Mouse (Mus musculus) CH12.LX (cell line): ENCODE results near the gene Ceacam13. TPM values are rescaled to one million over a fixed set of nuclear protein-coding genes. Genes with fewer than 3 reads are reported as not detected.

ENCODE experiments used
- DNase-seq: peaks from one replicate; pipeline ENCODE4 v3.0.0-alpha.2; 2013; ENCODE audit errors: extremely low read depth
- H3K27ac ChIP-seq: 2 replicates; pipeline ENCODE4 v1.5.1; 2012; ENCODE audit warnings: low read depth, mild to moderate bottlenecking, control low read depth, moderate library complexity; ENCODE audit not compliant: insufficient read depth
- H3K27me3 ChIP-seq: replicated peaks from 2 replicates; pipeline ENCODE3; 2012; ENCODE audit warnings: inconsistent platforms
- H3K36me3 ChIP-seq, 2 experiments: replicated peaks in 1 of 2; 2 replicates each; pipeline versions ENCODE3 to v1.6.1; 2012; ENCODE audit warnings: inconsistent platforms in 1 of 2, low read length in 1 of 2, mild to moderate bottlenecking in 1 of 2, mixed read lengths in 1 of 2, moderate library complexity in 1 of 2; ENCODE audit not compliant: control insufficient read depth in 1 of 2, insufficient read depth in 1 of 2
- H3K4me1 ChIP-seq, 2 experiments: 2 replicates each; pipeline ENCODE4 v1.6.1; 2012; ENCODE audit warnings: inconsistent platforms in 1 of 2, moderate library complexity in 1 of 2; ENCODE audit not compliant: insufficient read depth in 2 of 2, control insufficient read depth in 1 of 2
- H3K4me2 ChIP-seq: 2 replicates; pipeline ENCODE4 v1.6.1; 2012; ENCODE audit warnings: low read depth, mild to moderate bottlenecking, control low read depth; ENCODE audit not compliant: poor library complexity, insufficient read depth, severe bottlenecking
- H3K4me3 ChIP-seq, 3 experiments: fragments of 150-350 bp in 1 of 3; sonication (generic) in 1 of 3; replicated peaks in 1 of 3; 2 replicates each; pipeline versions ENCODE3 to v1.5.1; 2011 to 2012; ENCODE audit warnings: low read depth in 2 of 3, low read length in 2 of 3, mild to moderate bottlenecking in 2 of 3, moderate library complexity in 2 of 3, control low read depth in 1 of 3, improper control_type of control experiment in 1 of 3, inconsistent platforms in 1 of 3, mixed read lengths in 1 of 3; ENCODE audit not compliant: poor library complexity in 1 of 3
- H3K79me2 ChIP-seq: replicated peaks from 2 replicates; pipeline ENCODE4 v1.6.1; 2012; ENCODE audit warnings: mild to moderate bottlenecking, moderate library complexity; ENCODE audit not compliant: control insufficient read depth, poor library complexity, insufficient read depth, severe bottlenecking; ENCODE audit errors: extremely low read depth
- H3K9ac ChIP-seq: 2 replicates; pipeline ENCODE4 v1.6.1; 2012; ENCODE audit warnings: low read depth, mild to moderate bottlenecking, control low read depth, moderate library complexity; ENCODE audit not compliant: insufficient read depth
- H3K9me3 ChIP-seq: replicated peaks from 2 replicates; pipeline ENCODE3; 2012; ENCODE audit warnings: low read length, inconsistent platforms, mixed read lengths
- E2F4 ChIP-seq: IDR thresholded peaks from 2 replicates; pipeline ENCODE4 v1.6.1; 2011; ENCODE audit warnings: low read depth, low read length, improper control_type of control experiment; ENCODE audit not compliant: insufficient replicate concordance
- HCFC1 ChIP-seq: IDR thresholded peaks from 2 replicates; pipeline ENCODE4 v1.6.1; 2012; ENCODE audit warnings: low read depth, mild to moderate bottlenecking, inconsistent platforms, low read length, improper control_type of control experiment
- JUN ChIP-seq: IDR thresholded peaks from 2 replicates; pipeline ENCODE4 v1.6.1; 2011; ENCODE audit warnings: low read depth, mild to moderate bottlenecking, low read length, improper control_type of control experiment, moderate library complexity; ENCODE audit not compliant: insufficient read depth
- MXI1 ChIP-seq: IDR thresholded peaks from 2 replicates; pipeline ENCODE4 v1.6.1; 2011; ENCODE audit warnings: mild to moderate bottlenecking, low read depth, low read length, improper control_type of control experiment
- dilution Hi-C: fragments of 300-500 bp; cut with MboI; formaldehyde crosslinking; loops from 2 replicates; pipeline ENCODE4 v1.14.3; 2020; ENCODE audit warnings: low sequenced_read_pairs; ENCODE audit not compliant: extremely low pct_unique_long_range_greater_than_20kb, extremely low pct_ligation_motif_present
- in situ Hi-C: fragments of 300-500 bp; cut with MboI; formaldehyde crosslinking; loops from 3 replicates; pipeline ENCODE4 v1.14.3; 2019; ENCODE audit warnings: low sequenced_read_pairs, low pct_ligation_motif_present, low pct_unique_long_range_greater_than_20kb, mixed read lengths
- polyA plus RNA-seq: library from polyadenylated mRNA; unstranded; fragments of >175 nt; gene quantifications from 2 replicates; pipeline ENCODE4 v1.2.1, GENCODE M21; 2012; ENCODE audit warnings: low read depth; ENCODE audit not compliant: insufficient read length
- total RNA-seq, 2 experiments: library from RNA; depleted of rRNA; stranded (reverse); fragments of 300-350 nt in 1 of 2; fragments of >200 nt in 1 of 2; gene quantifications; 2 replicates each; pipeline ENCODE4 v1.2.3; 2012 to 2014

Gene Ceacam13
- total and polyA plus RNA-seq, 3 experiments = not detected

DNA sequence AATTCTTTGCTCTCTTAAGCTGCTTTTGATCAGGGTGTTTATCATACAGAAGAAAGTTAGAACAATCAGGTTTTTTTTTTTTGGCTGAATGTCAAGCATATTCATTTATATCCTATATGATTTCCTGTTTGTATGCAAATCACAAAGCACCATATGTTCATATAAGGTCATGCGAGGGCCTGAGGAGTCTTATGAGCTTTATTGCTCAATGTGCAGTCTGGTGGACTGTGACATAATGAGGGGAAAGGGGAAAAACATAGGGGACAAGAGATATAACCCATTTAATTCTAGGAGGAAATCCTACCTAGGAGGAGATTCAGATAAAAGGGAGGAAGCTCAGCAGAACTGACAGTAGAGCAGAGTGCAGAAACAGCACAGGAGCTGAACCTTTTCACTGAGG lies 55.9 kb downstream of the Ceacam13 start, which contains the start of gene Ceacam12:
Ceacam12 (plus strand) TSS at position 301 of the 400 bp plus-strand sequence.
- Histone ChIP-seq H3K4me1 (no peaks in the 10 kb centered on the region), H3K9me3 (no peaks in the 10 kb centered on the region), H3K9ac (no peak within 1 kb of the TSS), H3K27ac (no peak within 1 kb of the TSS), H3K4me2 (no peak within 1 kb of the TSS), H3K36me3 (no peaks in the 10 kb centered on the region), H3K79me2 (no peaks in the 10 kb centered on the region), H3K27me3 (peaks cover 61% of the 10 kb centered on the region), H3K4me3 (no peak within 1 kb of the TSS)
- in situ Hi-C loops (no loop called here), dilution Hi-C loops (no loop called here)
- DNase-seq = no peak
- TF ChIP-seq JUN (no peak), HCFC1 (no peak), MXI1 (no peak), E2F4 (no peak)

Other genes starting within 250 kb of the Ceacam13 start
- not detected in 2 replicates for gene Ceacam14, start 197.3 kb upstream of the Ceacam13 start, total RNA-seq (2012; rRNA removed)
- gene Ceacam14, start 197.3 kb upstream of the Ceacam13 start, total RNA-seq (2014; rRNA removed) = not detected in 2 replicates
- not detected in 2 replicates for gene Ceacam14, start 197.3 kb upstream of the Ceacam13 start, polyA plus RNA-seq
- gene Gm5155, start 138.1 kb upstream of the Ceacam13 start, total RNA-seq (2012; rRNA removed) = not detected in 2 replicates
- gene Gm5155, start 138.1 kb upstream of the Ceacam13 start, total RNA-seq (2014; rRNA removed) = not detected in 2 replicates
- not detected in 2 replicates for gene Gm5155, start 138.1 kb upstream of the Ceacam13 start, polyA plus RNA-seq
- gene Ceacam11, start 37.8 kb upstream of the Ceacam13 start, total RNA-seq (2012; rRNA removed) = not detected in 2 replicates
- not detected in 2 replicates for gene Ceacam11, start 37.8 kb upstream of the Ceacam13 start, total RNA-seq (2014; rRNA removed)
- not detected in 2 replicates for gene Ceacam11, start 37.8 kb upstream of the Ceacam13 start, polyA plus RNA-seq
- not detected in 2 replicates for gene Ceacam12, start 56.0 kb downstream of the Ceacam13 start, total RNA-seq (2012; rRNA removed)
- not detected in 2 replicates for gene Ceacam12, start 56.0 kb downstream of the Ceacam13 start, total RNA-seq (2014; rRNA removed)
- not detected in 2 replicates for gene Ceacam12, start 56.0 kb downstream of the Ceacam13 start, polyA plus RNA-seq
- not detected in 2 replicates for gene Igfl3, start 166.6 kb downstream of the Ceacam13 start, total RNA-seq (2012; rRNA removed)
- gene Igfl3, start 166.6 kb downstream of the Ceacam13 start, total RNA-seq (2014; rRNA removed) = not detected in 2 replicates
- gene Igfl3, start 166.6 kb downstream of the Ceacam13 start, polyA plus RNA-seq = not detected in 2 replicates
- not detected in 2 replicates for gene Mill1, start 235.5 kb downstream of the Ceacam13 start, total RNA-seq (2012; rRNA removed)
- not detected in 2 replicates for gene Mill1, start 235.5 kb downstream of the Ceacam13 start, total RNA-seq (2014; rRNA removed)
- gene Mill1, start 235.5 kb downstream of the Ceacam13 start, polyA plus RNA-seq = not detected in 2 replicates